Mouse (Mus musculus): ENCODE results near the gene Por. TPM values are rescaled to one million over a fixed set of nuclear protein-coding genes. Genes with fewer than 3 reads are reported as not detected.
A peak's percentile ranks its signal among the peaks of the same experiment; 100 is the strongest.

The Por gene
- polyA plus RNA-seq, 1 experiment: 361 TPM

DNA sequence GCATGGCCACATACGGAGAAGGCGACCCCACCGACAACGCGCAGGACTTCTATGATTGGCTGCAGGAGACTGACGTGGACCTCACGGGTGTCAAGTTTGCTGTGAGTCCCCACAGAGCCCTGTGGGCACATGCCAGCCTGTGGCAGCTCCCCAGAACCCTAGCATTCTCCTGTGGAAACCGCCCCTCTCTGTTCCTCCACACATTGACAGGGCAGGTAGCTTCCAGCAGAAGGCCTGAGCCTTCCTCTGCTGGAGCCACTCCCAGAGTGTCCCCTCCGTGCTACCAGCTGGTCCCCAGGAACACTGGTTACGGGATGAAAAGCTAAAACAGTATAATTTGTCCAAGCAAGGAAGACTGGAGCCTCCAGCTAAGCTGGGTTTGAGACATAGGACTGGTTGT is 60.4 kb downstream of the Por start:
- no peak for DNase-seq
- Histone ChIP-seq H3K4me3 (ENCODE audit: insufficient read depth, low read depth, low read length) (no peak overlapping the region), H3K27ac (ENCODE audit: insufficient read depth, low read depth, low read length) (no peak overlapping the region), H3K4me1 (ENCODE audit: control insufficient read depth, insufficient read depth, low read length) (peaks cover 12% of the 10 kb centered on the region), H3K27me3 (replicated peaks; ENCODE audit: control insufficient read depth, insufficient read depth, low read length) (no peaks in the 10 kb centered on the region), H3K36me3 (ENCODE audit: control insufficient read depth, insufficient read depth, low read length) (peaks cover 14% of the 10 kb centered on the region)
- WGBS: 98% methylated on average over 10 of the region's 10 CpGs
- no peak for TF ChIP-seq CTCF (conservative IDR thresholded peaks at IDR 0.05; ENCODE audit: insufficient read depth, insufficient read length, low read depth, low read length)
- TF ChIP-seq POLR2A (IDR thresholded peaks at IDR 0.05; ENCODE audit: low read depth, low read length): no peak

DNA sequence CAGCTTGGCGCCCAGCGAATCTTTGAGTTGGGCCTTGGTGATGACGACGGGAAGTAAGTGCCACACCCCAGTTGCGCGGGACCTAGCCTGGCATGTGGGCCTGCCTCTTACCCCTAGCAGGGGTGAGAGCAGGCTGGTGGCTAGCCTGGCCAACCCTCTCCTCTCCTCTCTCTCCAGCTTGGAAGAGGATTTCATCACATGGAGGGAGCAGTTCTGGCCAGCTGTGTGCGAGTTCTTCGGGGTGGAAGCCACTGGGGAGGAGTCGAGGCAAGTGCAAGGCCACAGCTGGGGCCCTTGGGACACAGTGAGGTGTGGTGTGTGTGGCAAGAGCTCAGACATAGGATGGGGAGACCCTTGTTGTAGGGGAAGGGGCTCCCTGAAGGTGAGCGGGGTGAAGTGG is 61.1 kb downstream of the Por start:
- H3K27me3 ChIP-seq (replicated peaks; ENCODE audit: control insufficient read depth, insufficient read depth, low read length): no peaks in the 10 kb centered on the region
- DNase-seq: no peak
- peaks cover 14% of the 10 kb centered on the region for H3K36me3 ChIP-seq (ENCODE audit: control insufficient read depth, insufficient read depth, low read length)

GRCm38 (mm10) chr5:135731322-135731721 is 61.5 kb downstream of the Por start:
- no peaks in the 10 kb centered on the region for H3K27me3 ChIP-seq (replicated peaks; ENCODE audit: control insufficient read depth, insufficient read depth, low read length)
- 95% methylated on average over 16 of the region's 16 CpGs for WGBS
- TF ChIP-seq POLR2A (IDR thresholded peaks at IDR 0.05; ENCODE audit: low read depth, low read length): no peak
- TF ChIP-seq CTCF (conservative IDR thresholded peaks at IDR 0.05; ENCODE audit: insufficient read depth, insufficient read length, low read depth, low read length): no peak
- no peak overlapping the region for H3K4me3 ChIP-seq (ENCODE audit: insufficient read depth, low read depth, low read length)
- no peak overlapping the region for H3K27ac ChIP-seq (ENCODE audit: insufficient read depth, low read depth, low read length)
- H3K4me1 ChIP-seq (ENCODE audit: control insufficient read depth, insufficient read depth, low read length): peaks cover 2% of the 10 kb centered on the region; the same call in 1 of the 2 replicates
- H3K36me3 ChIP-seq (ENCODE audit: control insufficient read depth, insufficient read depth, low read length): peaks cover 14% of the 10 kb centered on the region
- DNase-seq: no peak

More for the DNA sequence above, 61.1 kb downstream of the Por start:
- TF ChIP-seq POLR2A (IDR thresholded peaks at IDR 0.05; ENCODE audit: low read depth, low read length): no peak
- TF ChIP-seq CTCF (conservative IDR thresholded peaks at IDR 0.05; ENCODE audit: insufficient read depth, insufficient read length, low read depth, low read length): no peak
- Histone ChIP-seq H3K4me1 (ENCODE audit: control insufficient read depth, insufficient read depth, low read length) (peaks cover 6% of the 10 kb centered on the region; the same call in 1 of the 2 replicates), H3K27ac (ENCODE audit: insufficient read depth, low read depth, low read length) (no peak overlapping the region), H3K4me3 (ENCODE audit: insufficient read depth, low read depth, low read length) (no peak overlapping the region)
- WGBS: 88% methylated on average over 10 of the region's 10 CpGs

DNA sequence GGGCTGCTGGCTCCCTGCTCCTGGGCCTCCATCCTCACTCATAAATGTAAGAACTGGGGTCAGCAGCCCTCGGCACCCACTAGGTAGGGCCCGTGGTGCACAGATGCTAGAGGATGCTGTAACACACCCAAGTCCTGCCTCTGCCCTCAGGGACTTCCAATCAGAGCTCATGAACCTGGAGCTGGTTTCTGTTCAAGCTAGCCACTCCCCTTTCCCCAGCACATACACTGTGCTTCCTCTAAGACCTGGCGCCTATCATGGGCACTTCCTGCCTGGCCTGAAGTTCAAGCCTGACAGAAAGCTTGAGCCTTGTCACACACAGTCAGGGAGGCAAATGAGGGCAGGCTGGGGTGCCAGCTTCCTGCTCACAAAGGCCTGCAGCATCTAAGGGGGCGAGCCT is 63.2 kb downstream of the Por start:
- Histone ChIP-seq H3K36me3 (ENCODE audit: control insufficient read depth, insufficient read depth, low read length) (peaks cover 14% of the 10 kb centered on the region), H3K27me3 (replicated peaks; ENCODE audit: control insufficient read depth, insufficient read depth, low read length) (no peaks in the 10 kb centered on the region), H3K27ac (ENCODE audit: insufficient read depth, low read depth, low read length) (no peak overlapping the region), H3K4me3 (ENCODE audit: insufficient read depth, low read depth, low read length) (no peak overlapping the region), H3K4me1 (ENCODE audit: control insufficient read depth, insufficient read depth, low read length) (no peaks in the 10 kb centered on the region)
- TF ChIP-seq POLR2A (IDR thresholded peaks at IDR 0.05; ENCODE audit: low read depth, low read length) (no peak), CTCF (conservative IDR thresholded peaks at IDR 0.05; ENCODE audit: insufficient read depth, insufficient read length, low read depth, low read length) (no peak)
- DNase-seq: no peak
- 87% methylated on average over 4 of the region's 4 CpGs for WGBS

GRCm38 (mm10) chr5:135734057-135734680 is 64.3 kb downstream of the Por start:
- 91% methylated on average over 42 of the region's 42 CpGs for WGBS
- Histone ChIP-seq H3K27ac (ENCODE audit: insufficient read depth, low read depth, low read length) (no peak overlapping the region), H3K4me3 (ENCODE audit: insufficient read depth, low read depth, low read length) (no peak overlapping the region), H3K27me3 (replicated peaks; ENCODE audit: control insufficient read depth, insufficient read depth, low read length) (no peaks in the 10 kb centered on the region), H3K36me3 (ENCODE audit: control insufficient read depth, insufficient read depth, low read length) (peaks cover 14% of the 10 kb centered on the region), H3K4me1 (ENCODE audit: control insufficient read depth, insufficient read depth, low read length) (no peaks in the 10 kb centered on the region)
- peak; percentile 38 for DNase-seq
- no peak for TF ChIP-seq CTCF (conservative IDR thresholded peaks at IDR 0.05; ENCODE audit: insufficient read depth, insufficient read length, low read depth, low read length)

DNA sequence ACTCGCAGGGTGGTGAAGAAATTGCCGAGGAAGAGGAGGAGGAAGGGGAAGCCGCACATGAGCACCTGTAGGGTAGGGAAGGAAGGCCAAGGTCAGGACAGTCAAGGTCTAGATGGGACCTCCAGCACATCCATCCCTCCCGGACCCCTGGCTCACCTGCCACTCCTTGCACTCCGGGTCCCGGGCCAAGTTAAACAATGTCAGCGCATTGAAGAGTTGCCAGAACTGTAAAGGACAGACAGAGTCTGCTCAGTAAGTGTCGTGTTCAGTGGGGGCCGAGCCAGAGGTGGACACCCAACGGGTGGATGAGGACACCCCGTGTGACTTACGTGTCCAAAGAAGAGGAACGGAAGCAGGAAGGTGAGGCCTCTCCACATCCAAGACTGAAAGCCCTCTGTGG is 65.9 kb downstream of the Por start:
- peak; percentile 48 for DNase-seq
- Histone ChIP-seq H3K27ac (ENCODE audit: insufficient read depth, low read depth, low read length) (no peak overlapping the region), H3K36me3 (ENCODE audit: control insufficient read depth, insufficient read depth, low read length) (peaks cover 9% of the 10 kb centered on the region), H3K4me3 (ENCODE audit: insufficient read depth, low read depth, low read length) (no peak overlapping the region), H3K4me1 (ENCODE audit: control insufficient read depth, insufficient read depth, low read length) (no peaks in the 10 kb centered on the region), H3K27me3 (replicated peaks; ENCODE audit: control insufficient read depth, insufficient read depth, low read length) (no peaks in the 10 kb centered on the region)
- no peak for TF ChIP-seq CTCF (conservative IDR thresholded peaks at IDR 0.05; ENCODE audit: insufficient read depth, insufficient read length, low read depth, low read length)
- no peak for TF ChIP-seq POLR2A (IDR thresholded peaks at IDR 0.05; ENCODE audit: low read depth, low read length)
- 63% methylated on average over 13 of the region's 13 CpGs for WGBS

DNA sequence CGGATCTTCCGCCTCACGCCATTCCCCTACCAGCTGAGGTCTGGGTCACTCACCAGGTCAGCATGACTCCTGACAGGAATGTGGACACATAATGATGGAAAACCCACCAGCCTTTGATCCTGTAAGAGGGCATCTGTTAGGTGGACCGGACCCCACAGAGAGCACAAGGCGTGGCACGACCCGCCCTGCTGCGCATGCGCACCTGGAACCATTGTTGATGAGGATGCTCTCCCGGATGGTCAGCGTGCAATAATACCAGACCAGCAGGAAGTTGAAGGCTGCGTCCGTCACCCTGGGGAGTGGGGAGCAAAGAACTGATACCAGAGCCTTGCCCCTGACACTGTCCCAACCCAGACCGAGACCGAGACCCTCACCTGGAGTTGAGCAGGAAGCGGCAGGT is 66.7 kb downstream of the Por start:
- WGBS: 94% methylated on average over 16 of the region's 16 CpGs
- peaks cover 8% of the 10 kb centered on the region for H3K36me3 ChIP-seq (ENCODE audit: control insufficient read depth, insufficient read depth, low read length)
- no peak overlapping the region for H3K27ac ChIP-seq (ENCODE audit: insufficient read depth, low read depth, low read length)
- no peaks in the 10 kb centered on the region for H3K4me1 ChIP-seq (ENCODE audit: control insufficient read depth, insufficient read depth, low read length)
- TF ChIP-seq POLR2A (IDR thresholded peaks at IDR 0.05; ENCODE audit: low read depth, low read length): no peak
- H3K4me3 ChIP-seq (ENCODE audit: insufficient read depth, low read depth, low read length): no peak overlapping the region
- no peaks in the 10 kb centered on the region for H3K27me3 ChIP-seq (replicated peaks; ENCODE audit: control insufficient read depth, insufficient read depth, low read length)
- no peak for DNase-seq

Data from kidney, adult 2 months (tissue).